9 mouse cellular contexts compared by ENCODE assay signal in genomic region chr10:64075944-64076343, GRCm38 (mm10). TPM values are rescaled to one million over a fixed set of nuclear protein-coding genes. Genes with fewer than 3 reads are reported as not detected.
DNase-seq lines count a peak whose midpoint lies in the region; ATAC-seq and TF ChIP-seq lines count a peak whose summit lies in the region.
"Had no signal": no experiment of that assay in that cellular context is flagged by ENCODE, and none has a peak within 500 bp of the region (broad histone marks: within the 10 kb centered on the region; RNA-seq: fewer than 3 reads in every experiment).

No protein-coding gene starts in this region.

- no peak overlapping the region for H3K27ac ChIP-seq in forebrain, postnatal 0 days (ENCODE audit: low read depth, low read length)
- no peak overlapping the region for H3K27ac ChIP-seq in forebrain, embryonic 13.5 days
- H3K27ac ChIP-seq: limb, embryonic 13.5 days had no signal

- H3K9ac ChIP-seq in forebrain, postnatal 0 days = no peak overlapping the region
- no peak overlapping the region for H3K9ac ChIP-seq in forebrain, embryonic 13.5 days
- H3K9ac ChIP-seq: limb, embryonic 13.5 days had no signal

- ATAC-seq in forebrain, postnatal 0 days = peak; percentile 88
- ATAC-seq in forebrain, embryonic 13.5 days = no peak
- ATAC-seq in erythroid progenitor cell, adult 5-6 weeks (replicated peaks; ENCODE audit: low FRiP score, poor library complexity, severe bottlenecking) = no peak

- peak overlapping the region; percentile 6; the same call in 1 of the 2 replicates for H3K4me2 ChIP-seq in forebrain, postnatal 0 days (ENCODE audit: low read depth)
- H3K4me2 ChIP-seq in forebrain, embryonic 13.5 days = no peak overlapping the region
- H3K4me2 ChIP-seq: limb, embryonic 13.5 days had no signal

- no peak for TF ChIP-seq CTCF in forebrain, postnatal 0 days (IDR thresholded peaks at IDR 0.05; ENCODE audit: low read depth)

- H3K36me3 ChIP-seq in forebrain, postnatal 0 days (ENCODE audit: insufficient read depth) = no peaks in the 10 kb centered on the region
- H3K36me3 ChIP-seq in forebrain, embryonic 13.5 days (ENCODE audit: poor library complexity, severe bottlenecking) = no peaks in the 10 kb centered on the region
- H3K36me3 ChIP-seq: limb, embryonic 13.5 days had no signal

- 34% methylated on average over 5 of the region's 5 CpGs for WGBS in forebrain, postnatal 0 days
- WGBS in forebrain, embryonic 13.5 days = 40% methylated on average over 5 of the region's 5 CpGs

- peak; percentile 52 for DNase-seq in forebrain, postnatal 0 days
- DNase-seq in adrenal gland, postnatal 14 days = peak; percentile 78
- DNase-seq in gastrocnemius, postnatal 10 days = peak; percentile 51
- DNase-seq in layer of hippocampus, postnatal 36 days = peak; percentile 37 to 55
- peak; percentile 29 for DNase-seq in right cerebral cortex, postnatal 4 days
- DNase-seq in kidney, adult 9 months = no peak

- no peaks in the 10 kb centered on the region for H3K27me3 ChIP-seq in forebrain, postnatal 0 days (ENCODE audit: insufficient read depth, low read length)
- H3K27me3 ChIP-seq in forebrain, embryonic 13.5 days = no peaks in the 10 kb centered on the region

- no peaks in the 10 kb centered on the region for H3K4me1 ChIP-seq in forebrain, postnatal 0 days (ENCODE audit: insufficient read depth)
- H3K4me1 ChIP-seq in forebrain, embryonic 13.5 days = no peaks in the 10 kb centered on the region

- no peaks in the 10 kb centered on the region for H3K9me3 ChIP-seq in forebrain, postnatal 0 days (ENCODE audit: low read length)
- no peaks in the 10 kb centered on the region for H3K9me3 ChIP-seq in forebrain, embryonic 13.5 days (replicated peaks)
- H3K9me3 ChIP-seq: limb, embryonic 13.5 days had no signal

- H3K4me3 ChIP-seq in forebrain, postnatal 0 days (ENCODE audit: low read depth, low read length) = no peak overlapping the region
- no peak overlapping the region for H3K4me3 ChIP-seq in forebrain, embryonic 13.5 days
- H3K4me3 ChIP-seq: limb, embryonic 13.5 days had no signal

RNA-seq across cellular contexts. Expression of gene Lrrtm3, which starts 14.1 kb away (rescaled TPM):
- total RNA-seq in forebrain, postnatal 0 days (2014; rRNA removed) = 26.0 and 29.9 TPM in 2 replicates
- 12.2 and 25.8 TPM in 2 replicates for polyA plus RNA-seq in forebrain, postnatal 0 days (2015; fragmentation: Nextera tagmentation; extraction: Ambion mirVana)
- polyA plus RNA-seq in forebrain, embryonic 13.5 days (2015; fragmentation: Nextera tagmentation; extraction: Ambion mirVana) = 8.1 and 11.7 TPM in 2 replicates
- total RNA-seq in adrenal gland, postnatal 14 days (2021) = 0.30 and 1.2 TPM in 2 replicates
- total RNA-seq in gastrocnemius, postnatal 10 days (2021) = under 1 TPM; 0.28 to 0.34 TPM
- 10 to 100 TPM; 19.7 to 23.6 TPM for total RNA-seq in layer of hippocampus, postnatal 36 days (2021)
- total RNA-seq in erythroid progenitor cell, adult 5-6 weeks (2015; ENCODE audit: low replicate concordance) = not detected in 2 replicates
- total RNA-seq in erythroid progenitor cell, adult 5-6 weeks (2017; ENCODE audit: low replicate concordance) = not detected in 2 replicates
